Mouse (Mus musculus): ENCODE measurements around the gene Pik3r2.
A peak's percentile ranks its signal among the peaks of the same experiment; 100 is the strongest.
"Not testable (repeated sequence)": the region's sequence is repeated elsewhere in the genome, so short reads cannot be mapped to it uniquely, and the experiment has no call there.

The Pik3r2 gene

DNA sequence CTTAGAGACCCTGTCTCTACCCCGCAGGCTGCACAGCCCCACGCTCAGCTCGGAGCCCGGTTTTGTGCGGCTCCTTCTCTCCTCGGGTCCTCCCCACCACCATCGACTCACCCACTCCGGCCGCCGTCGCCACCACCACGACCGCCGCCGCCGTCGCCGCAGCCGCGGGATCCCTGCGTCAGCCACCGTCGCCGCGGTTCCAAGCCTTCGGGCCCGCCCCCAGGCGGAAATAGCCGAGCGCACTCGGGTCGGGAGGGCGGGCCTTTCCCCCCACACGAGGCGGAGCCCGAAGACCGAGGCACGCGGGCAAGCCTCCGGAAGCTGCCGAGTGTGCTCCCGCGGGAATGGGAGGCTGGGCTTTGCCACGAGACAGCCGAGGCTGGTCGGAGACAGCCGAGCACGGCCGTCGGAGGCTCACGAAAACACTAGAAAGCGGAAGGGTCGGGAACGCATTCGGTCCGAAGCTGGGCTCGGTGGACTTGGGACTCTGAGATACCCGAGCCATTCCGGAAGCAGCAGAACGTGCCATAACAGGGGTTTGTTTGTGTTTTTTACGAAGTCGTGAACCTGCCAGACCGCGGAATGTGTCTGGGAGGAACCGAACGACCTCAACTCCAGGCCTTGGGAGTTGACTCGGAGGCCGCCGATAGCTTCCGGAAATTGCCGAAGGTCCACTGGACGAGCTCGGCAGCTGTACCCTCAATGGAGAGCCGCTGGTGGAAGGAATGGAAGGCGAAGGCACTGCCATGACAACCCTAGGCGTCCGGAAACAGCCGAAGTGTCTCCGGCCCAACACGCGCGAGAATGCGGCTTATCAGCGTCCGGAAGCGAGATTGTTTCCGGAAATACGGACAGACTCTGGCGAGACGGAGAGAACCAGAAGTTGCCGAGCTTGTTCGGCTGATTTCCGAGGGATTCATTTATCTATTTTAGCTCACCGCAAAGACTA lies at the start of gene Pik3r2:
Gene Pik3r2 (minus strand): TSS at position 218 of the 949 bp plus-strand sequence.
- DNase-seq (ENCODE audit: low spot score) = peak; percentile 98

- no peak for DNase-seq (ENCODE audit: low spot score)
Observed at GRCm38 (mm10) chr8:70825816-70826215, 49.3 kb upstream of the Pik3r2 start.

- DNase-seq (ENCODE audit: low spot score) = no peak
Observed at GRCm38 (mm10) chr8:70823802-70824201, 47.3 kb upstream of the Pik3r2 start.

- DNase-seq (ENCODE audit: low spot score) = not testable (repeated sequence)
Observed at GRCm38 (mm10) chr8:70822594-70822993, 46.1 kb upstream of the Pik3r2 start.

DNA sequence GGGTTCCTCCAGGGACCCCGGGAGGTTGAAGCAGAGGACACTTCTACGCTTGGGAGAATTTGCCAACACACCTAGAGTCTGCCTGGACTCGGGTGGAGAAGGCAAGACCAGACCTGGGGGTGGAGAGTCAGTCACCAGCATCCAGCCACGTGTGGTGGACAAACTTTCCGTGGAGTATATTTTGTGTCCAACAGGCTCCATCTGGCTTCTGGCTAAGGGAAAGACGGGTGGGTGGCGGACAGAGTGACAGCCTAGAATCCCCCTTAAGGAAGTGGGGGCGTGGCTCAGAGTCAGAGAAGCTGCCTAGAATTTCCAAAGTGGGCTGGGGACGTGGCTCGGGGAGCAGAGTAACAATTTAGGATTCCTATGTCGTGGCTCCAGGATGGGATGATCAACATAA lies 45.5 kb upstream of the Pik3r2 start:
- DNase-seq (ENCODE audit: low spot score) = no peak

DNA sequence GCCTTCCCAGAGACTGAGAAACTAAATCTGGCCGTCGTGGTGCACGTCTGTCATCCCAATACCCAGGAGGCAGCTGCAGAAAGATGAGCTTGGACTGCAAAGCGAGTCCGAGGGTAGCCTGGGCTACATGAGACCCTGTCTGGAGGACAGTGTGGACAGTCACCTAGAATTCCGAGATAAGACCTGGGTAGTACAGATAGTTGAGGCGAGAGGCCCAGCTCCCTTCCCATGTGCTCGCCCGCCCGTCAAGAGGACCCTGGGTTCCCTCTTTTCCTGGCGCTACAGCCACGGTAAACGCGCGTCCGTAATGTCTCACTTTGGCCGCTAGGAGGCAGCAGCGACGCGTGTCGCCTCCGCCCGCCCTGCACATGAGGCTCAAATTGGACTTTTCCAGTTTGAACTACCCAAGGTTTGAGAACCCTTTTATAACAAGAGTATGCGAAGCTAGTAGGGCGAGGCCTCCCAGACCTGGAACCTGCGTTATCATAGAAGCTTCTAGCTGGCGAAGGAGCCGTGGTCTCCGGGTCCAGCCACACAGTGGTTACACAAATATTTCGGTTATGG lies 45.0 kb upstream of the Pik3r2 start:
- peak; percentile 70 for DNase-seq (ENCODE audit: low spot score)

DNA sequence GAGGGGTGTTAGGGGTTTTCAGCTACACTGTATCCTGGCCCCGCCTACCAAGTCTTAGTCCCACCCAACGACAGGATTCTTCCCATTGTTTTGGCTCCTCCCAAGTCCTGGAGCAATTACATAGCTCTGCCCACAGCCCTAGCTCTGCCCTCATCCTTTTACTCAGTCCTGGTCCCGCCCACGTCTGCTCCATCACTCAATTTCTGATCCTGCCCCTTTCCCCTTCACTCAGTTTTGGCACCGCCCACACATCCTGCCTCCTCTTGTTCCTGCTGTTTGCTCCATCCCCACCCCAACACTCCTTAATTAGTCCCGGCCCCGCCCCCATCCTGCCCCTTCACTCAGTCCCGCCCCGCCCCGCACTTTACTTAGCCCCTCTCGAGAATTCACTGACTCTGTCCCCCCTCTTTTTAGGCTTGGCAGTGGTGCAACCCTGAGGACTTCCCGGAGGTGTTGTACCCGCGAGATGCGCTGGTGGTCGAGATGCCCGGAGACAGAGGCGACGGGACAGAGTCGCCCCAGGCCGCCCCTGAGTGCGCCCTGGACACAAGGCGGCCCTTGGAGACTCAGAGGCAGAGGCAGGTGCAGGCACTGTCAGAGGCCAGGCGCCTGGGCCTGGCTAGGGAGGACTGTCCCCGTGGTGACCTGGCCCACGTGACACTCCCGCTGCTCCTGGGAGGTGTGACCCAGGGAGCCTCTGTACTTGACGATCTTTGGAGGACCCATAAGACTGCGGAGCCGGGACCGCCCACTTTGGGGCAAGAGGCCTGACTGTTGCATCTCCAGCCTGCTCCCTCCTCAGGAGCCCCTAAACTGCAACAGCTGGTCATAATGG lies 43.8 kb upstream of the Pik3r2 start:
- peak; percentile 34 for DNase-seq (ENCODE audit: low spot score)

DNA sequence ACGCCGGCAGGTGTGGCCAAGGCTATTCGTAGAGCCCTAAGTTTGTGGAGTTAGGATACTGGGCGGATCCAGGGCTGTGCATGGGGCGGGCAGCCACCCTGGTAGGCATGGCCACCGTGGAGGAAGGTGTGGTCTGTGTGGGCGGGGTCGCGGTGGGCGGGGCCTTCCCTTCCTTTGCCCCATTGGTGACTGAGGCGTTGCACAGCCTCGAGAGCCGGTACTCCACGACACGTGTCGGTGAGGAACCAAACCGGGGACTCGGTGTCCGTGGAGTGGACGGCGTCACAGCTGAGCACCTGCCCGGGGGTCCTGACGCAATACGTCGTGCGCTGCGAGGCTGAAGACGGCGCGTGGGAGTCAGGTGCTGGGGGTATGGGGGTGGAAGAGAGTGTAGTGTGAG lies 40.2 kb upstream of the Pik3r2 start:
- DNase-seq (ENCODE audit: low spot score) = no peak

DNA sequence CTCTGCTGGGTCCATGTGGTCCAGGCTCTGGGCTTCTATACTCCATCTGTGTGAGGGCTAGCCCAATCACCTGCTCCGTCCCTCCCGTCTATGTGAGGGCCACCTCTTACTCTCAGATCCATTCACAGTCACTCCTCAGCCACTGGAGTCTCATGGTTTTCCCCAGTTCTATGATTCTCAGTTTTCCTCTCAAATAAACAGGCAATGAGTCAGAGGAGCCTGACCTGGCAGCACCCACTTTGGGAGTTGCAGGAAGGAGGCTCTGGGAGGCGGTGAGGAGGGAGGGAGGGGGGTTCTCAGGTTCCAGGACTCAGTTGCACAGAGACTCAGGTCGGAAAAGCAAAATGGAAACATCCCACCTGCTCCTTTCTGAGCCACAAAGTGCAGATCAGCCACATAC lies 36.4 kb upstream of the Pik3r2 start:
- no peak for DNase-seq (ENCODE audit: low spot score)

GRCm38 (mm10) chr8:70812055-70812454 lies 35.5 kb upstream of the Pik3r2 start:
- no peak for DNase-seq (ENCODE audit: low spot score)

DNA sequence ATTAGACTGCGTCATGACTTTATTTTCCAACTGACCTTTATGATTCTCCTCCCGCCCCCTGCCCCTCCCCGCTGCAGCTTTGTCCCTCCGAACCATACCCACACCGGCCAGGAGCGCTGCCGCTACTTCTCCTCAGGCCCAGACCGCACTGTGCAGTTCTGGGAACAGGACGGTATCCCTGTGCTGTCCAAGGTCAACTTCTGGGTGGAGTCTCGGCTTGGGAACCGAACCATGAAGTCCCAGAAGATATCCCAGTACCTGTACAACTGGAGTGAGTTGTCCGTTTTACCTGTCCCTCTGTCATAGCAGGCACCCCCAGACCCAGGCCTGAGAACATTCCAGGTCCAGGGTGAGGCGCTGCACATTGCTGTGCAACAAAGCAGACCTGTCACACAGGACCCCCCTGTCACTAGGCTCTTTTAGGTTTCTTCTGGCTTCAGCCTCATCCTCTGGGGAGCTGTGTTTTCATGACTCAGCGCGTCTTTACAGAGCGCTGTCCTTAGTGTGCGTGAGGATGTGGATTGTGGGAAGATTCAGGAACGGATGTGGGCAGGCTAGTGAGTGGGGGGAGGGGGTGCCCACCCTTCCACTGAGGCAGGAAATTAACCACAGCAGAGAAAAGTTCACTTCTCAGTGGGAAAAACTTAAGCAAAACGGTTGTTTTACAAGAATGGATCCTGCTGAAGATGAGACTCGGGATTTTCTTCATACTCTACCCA lies 34.6 kb upstream of the Pik3r2 start:
- no peak for DNase-seq (ENCODE audit: low spot score)

DNA sequence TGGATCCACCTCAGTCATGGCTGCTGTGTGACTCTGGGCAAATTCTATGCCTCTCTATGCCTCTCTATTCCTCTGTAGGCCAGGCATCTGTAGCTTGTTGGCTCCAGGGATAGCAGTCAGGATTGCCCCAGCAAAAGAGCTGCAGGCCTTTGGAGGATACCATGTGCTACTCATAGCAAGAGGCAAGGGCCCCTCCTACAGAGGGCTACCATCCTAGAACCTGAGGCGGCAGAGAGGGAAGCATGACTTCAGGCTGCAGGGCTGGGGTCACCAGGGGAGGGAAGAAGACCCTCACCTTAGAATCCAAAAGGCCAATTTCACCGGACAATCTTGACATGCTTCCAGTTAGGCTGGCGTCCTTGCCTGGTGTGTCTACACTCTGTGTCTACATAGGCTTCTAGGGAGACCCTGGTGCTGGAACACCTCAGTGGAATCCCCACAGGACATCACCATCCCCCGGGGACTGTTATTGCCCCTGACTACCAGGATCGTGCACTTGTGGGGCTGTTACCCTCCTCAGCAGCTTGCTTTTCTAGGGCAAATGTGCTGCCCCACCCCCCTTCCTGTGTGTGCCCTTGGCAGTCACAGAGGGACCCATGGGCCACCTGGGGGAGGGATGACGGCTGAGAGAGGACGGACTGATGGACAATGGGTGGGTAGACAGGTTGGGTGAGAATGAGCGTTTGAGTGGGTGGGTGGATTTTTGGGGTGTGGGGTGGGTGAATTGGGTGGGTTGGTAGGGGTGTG lies 32.6 kb upstream of the Pik3r2 start:
- DNase-seq (ENCODE audit: low spot score) = no peak

DNA sequence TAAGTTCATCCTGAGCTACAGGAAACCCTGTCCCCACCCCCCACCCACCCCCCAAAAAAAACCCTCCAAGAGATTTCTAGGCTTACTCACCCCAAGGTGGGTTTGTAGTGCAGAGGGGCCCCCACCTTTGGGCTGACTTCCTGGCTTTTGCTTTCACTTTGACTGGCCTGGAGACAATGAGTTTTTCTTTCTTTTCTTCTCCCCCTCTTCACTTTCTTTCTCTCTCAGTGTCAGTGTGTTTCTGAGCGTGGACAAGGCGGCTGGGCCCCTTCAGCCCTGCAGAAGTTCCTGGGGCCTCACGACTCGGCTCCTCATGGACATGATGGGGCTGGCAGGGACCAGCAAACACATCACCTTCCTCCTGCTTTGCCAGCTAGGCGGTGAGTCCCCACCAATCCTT lies 31.7 kb upstream of the Pik3r2 start, which contains the start of gene Il12rb1:
Gene Il12rb1 (plus strand): TSS at position 211 of the 400 bp plus-strand sequence.
- DNase-seq (ENCODE audit: low spot score) = no peak

DNA sequence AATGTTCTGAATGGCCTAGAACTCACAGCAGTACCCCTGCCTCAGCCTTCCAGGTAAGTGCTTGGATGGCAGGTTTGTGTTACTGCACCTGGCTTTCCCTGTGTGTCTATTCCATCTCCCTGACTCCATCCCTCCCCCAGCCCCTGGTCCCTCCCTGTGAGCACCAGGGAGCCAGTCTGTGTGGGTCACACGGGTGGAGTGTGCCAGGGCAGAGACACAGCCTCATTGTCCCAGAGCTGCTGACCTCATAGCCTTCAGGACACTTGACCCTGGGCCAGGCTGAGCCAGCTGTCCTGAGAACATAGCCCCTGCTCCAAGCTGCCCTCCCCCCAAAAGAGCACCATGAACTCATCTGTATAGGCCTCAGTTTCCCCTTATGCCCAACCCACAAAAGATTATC lies 30.8 kb upstream of the Pik3r2 start:
- no peak for DNase-seq (ENCODE audit: low spot score)

DNA sequence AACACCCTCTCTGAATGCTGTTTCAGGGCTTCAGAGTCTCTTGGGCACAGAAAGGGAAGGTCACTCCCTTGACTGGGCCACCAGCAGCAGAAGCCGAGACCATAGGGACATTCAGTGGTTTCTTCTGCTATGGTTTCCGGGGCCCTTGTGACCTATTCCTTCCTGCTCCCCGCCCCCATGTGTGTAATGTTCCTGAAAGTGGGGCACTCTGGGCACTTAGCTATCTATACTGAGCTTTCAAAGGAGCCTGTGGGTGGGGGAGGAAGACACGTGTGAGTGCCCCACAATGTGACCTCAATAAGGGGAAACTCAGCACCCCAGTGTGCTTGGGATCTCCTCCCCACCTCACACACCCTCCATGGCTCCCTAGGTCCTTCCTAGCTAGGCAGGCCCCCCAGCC lies 30.0 kb upstream of the Pik3r2 start:
- no peak for DNase-seq (ENCODE audit: low spot score)

GRCm38 (mm10) chr8:70804481-70805206 lies 28.1 kb upstream of the Pik3r2 start, which contains the start of gene Mast3:
TSS of gene Mast3 (minus strand) at chr8:70805054.
- DNase-seq (ENCODE audit: low spot score) = peak; percentile 84

- peak; percentile 46 for DNase-seq (ENCODE audit: low spot score)
Observed at GRCm38 (mm10) chr8:70803761-70804480, 27.4 kb upstream of the Pik3r2 start.

DNA sequence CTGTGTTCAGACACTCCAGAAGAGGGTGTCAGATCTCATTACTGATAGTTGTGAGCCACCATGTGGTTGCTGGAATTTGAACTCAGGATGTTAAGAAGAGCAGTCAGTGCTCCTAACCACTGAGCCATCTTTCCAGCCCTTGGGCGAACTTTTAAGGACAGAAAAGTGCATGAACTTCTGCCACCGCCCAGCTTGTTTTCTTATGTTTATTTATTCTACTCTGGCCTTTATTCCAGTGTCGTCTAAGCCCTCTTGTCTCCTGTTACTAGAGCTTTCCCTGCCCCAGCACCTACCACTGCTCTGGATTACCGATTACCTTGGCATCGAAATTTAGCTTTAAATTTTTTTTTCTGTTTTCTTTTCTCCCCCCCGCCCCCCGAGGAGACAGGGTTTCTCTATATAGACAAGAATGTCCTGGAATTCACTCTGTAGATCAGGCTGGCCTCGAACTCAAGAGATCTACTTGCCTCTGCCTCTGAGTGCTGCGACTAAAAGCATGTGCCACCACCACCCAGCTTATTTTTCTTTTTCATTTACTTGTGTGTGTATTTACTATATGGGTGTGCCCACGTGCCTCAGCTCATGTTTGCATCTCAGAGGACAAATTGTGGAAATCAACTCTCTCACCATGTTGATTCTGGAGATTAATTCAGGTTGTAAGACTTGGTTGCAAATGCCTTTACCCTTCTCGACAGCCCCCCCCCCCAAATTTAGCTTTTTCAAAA lies 26.4 kb upstream of the Pik3r2 start:
- no peak for DNase-seq (ENCODE audit: low spot score)

- DNase-seq (ENCODE audit: low spot score) = no peak
Observed at GRCm38 (mm10) chr8:70801830-70802229, 25.3 kb upstream of the Pik3r2 start.
